Mouse (Mus musculus) cerebellum, postnatal 36 days (tissue): Measurements from ENCODE around the gene Zfp992.
"Not testable (repeated sequence)": the region's sequence is repeated elsewhere in the genome, so short reads cannot be mapped to it uniquely, and the experiment has no call there.

Experiments used
- DNase-seq, 2 experiments: peaks; one replicate each; pipeline ENCODE4 v3.0.0; 2021 to 2022; ENCODE audit warnings: mixed read lengths in 2 of 2

Gene Zfp992

GRCm38 (mm10) chr4:146448950-146449349, at the start of gene Zfp992:
Gene Zfp992 (plus strand): TSS chr4:146449023.
- not testable (repeated sequence) for DNase-seq

GRCm38 (mm10) chr4:146429467-146429866, 19.4 kb upstream of the Zfp992 start:
- not testable (repeated sequence) for DNase-seq

GRCm38 (mm10) chr4:146430876-146431275, 17.9 kb upstream of the Zfp992 start:
- not testable (repeated sequence) for DNase-seq

- DNase-seq, result not testable (repeated sequence)
Observed at GRCm38 (mm10) chr4:146435539-146435938, 13.3 kb upstream of the Zfp992 start.

- DNase-seq, result not testable (repeated sequence)
Observed at GRCm38 (mm10) chr4:146437256-146437655, 11.6 kb upstream of the Zfp992 start.

- not testable (repeated sequence) for DNase-seq
Observed at GRCm38 (mm10) chr4:146444345-146444744, 4.5 kb upstream of the Zfp992 start.

- DNase-seq, result not testable (repeated sequence)
Observed at GRCm38 (mm10) chr4:146445121-146445520, 3.7 kb upstream of the Zfp992 start.

GRCm38 (mm10) chr4:146446135-146446534, 2.7 kb upstream of the Zfp992 start:
- not testable (repeated sequence) for DNase-seq

GRCm38 (mm10) chr4:146447016-146447415, 1.8 kb upstream of the Zfp992 start:
- DNase-seq, result not testable (repeated sequence)

GRCm38 (mm10) chr4:146449711-146450110, 888 bp downstream of the Zfp992 start:
- DNase-seq, result not testable (repeated sequence)

GRCm38 (mm10) chr4:146452576-146452975, 3.8 kb downstream of the Zfp992 start:
- not testable (repeated sequence) for DNase-seq

- DNase-seq, result not testable (repeated sequence)
Observed at GRCm38 (mm10) chr4:146454170-146454569, 5.3 kb downstream of the Zfp992 start.

- no peak for DNase-seq
Observed at GRCm38 (mm10) chr4:146454896-146455295, 6.1 kb downstream of the Zfp992 start.

- no peak for DNase-seq
Observed at GRCm38 (mm10) chr4:146455321-146455721, 6.5 kb downstream of the Zfp992 start.

GRCm38 (mm10) chr4:146456061-146456726, 7.4 kb downstream of the Zfp992 start:
- DNase-seq, result no peak

- no peak for DNase-seq
Observed at GRCm38 (mm10) chr4:146457126-146457525, 8.3 kb downstream of the Zfp992 start.

GRCm38 (mm10) chr4:146457720-146458119, 8.9 kb downstream of the Zfp992 start:
- DNase-seq, result no peak

- DNase-seq, result not testable (repeated sequence)
Observed at GRCm38 (mm10) chr4:146459822-146460221, 11.0 kb downstream of the Zfp992 start.

- DNase-seq, result not testable (repeated sequence)
Observed at GRCm38 (mm10) chr4:146460685-146461084, 11.9 kb downstream of the Zfp992 start.

GRCm38 (mm10) chr4:146463649-146464351, 15.0 kb downstream of the Zfp992 start:
- not testable (repeated sequence) for DNase-seq

GRCm38 (mm10) chr4:146469984-146470383, 21.2 kb downstream of the Zfp992 start:
- DNase-seq, result not testable (repeated sequence)

GRCm38 (mm10) chr4:146474181-146474580, 25.4 kb downstream of the Zfp992 start:
- not testable (repeated sequence) for DNase-seq

- not testable (repeated sequence) for DNase-seq
Observed at GRCm38 (mm10) chr4:146474716-146475676, 26.2 kb downstream of the Zfp992 start.
